Mouse (Mus musculus): ENCODE data around the gene Sdc4.

Gene Sdc4

GRCm38 (mm10) chr2:164443460-164444000 lies at the start of gene Sdc4:
Gene Sdc4 (minus strand): TSS chr2:164443887.
- no peak for DNase-seq (ENCODE audit: low spot score)

GRCm38 (mm10) chr2:164487812-164488211 lies 44.1 kb upstream of the Sdc4 start:
- DNase-seq (ENCODE audit: low spot score), result no peak

GRCm38 (mm10) chr2:164487115-164487527 lies 43.4 kb upstream of the Sdc4 start:
- no peak for DNase-seq (ENCODE audit: low spot score)

- peak; percentile 48 for DNase-seq (ENCODE audit: low spot score)
Observed at GRCm38 (mm10) chr2:164486258-164487114, 42.8 kb upstream of the Sdc4 start.

GRCm38 (mm10) chr2:164485681-164486257 lies 42.1 kb upstream of the Sdc4 start, which contains the start of gene Dbndd2:
Gene Dbndd2 (plus strand): TSS chr2:164486106.
- peak; percentile 47 for DNase-seq (ENCODE audit: low spot score)

- DNase-seq (ENCODE audit: low spot score), result no peak
Observed at GRCm38 (mm10) chr2:164473624-164474023, 29.9 kb upstream of the Sdc4 start, which contains the start of gene Trp53tg5. Gene Trp53tg5 (minus strand): TSS chr2:164473724.

GRCm38 (mm10) chr2:164470254-164470653 lies 26.6 kb upstream of the Sdc4 start:
- DNase-seq (ENCODE audit: low spot score), result peak; percentile 79

GRCm38 (mm10) chr2:164466787-164467186 lies 23.1 kb upstream of the Sdc4 start:
- no peak for DNase-seq (ENCODE audit: low spot score)

- DNase-seq (ENCODE audit: low spot score), result no peak
Observed at GRCm38 (mm10) chr2:164465161-164465560, 21.5 kb upstream of the Sdc4 start.

- peak; percentile 98 for DNase-seq (ENCODE audit: low spot score)
Observed at GRCm38 (mm10) chr2:164460745-164461551, 17.3 kb upstream of the Sdc4 start, which contains the start of gene Gm20458. Gene Gm20458 (plus strand): TSS chr2:164460967.

- no peak for DNase-seq (ENCODE audit: low spot score)
Observed at GRCm38 (mm10) chr2:164458535-164458934, 14.8 kb upstream of the Sdc4 start.

GRCm38 (mm10) chr2:164457942-164458341 lies 14.3 kb upstream of the Sdc4 start:
- no peak for DNase-seq (ENCODE audit: low spot score)

- DNase-seq (ENCODE audit: low spot score), result peak; percentile 59
Observed at GRCm38 (mm10) chr2:164456864-164457300, 13.2 kb upstream of the Sdc4 start, which contains the start of gene Sys1. Gene Sys1 (plus strand): TSS chr2:164456964.

- peak; percentile 10 for DNase-seq (ENCODE audit: low spot score)
Observed at GRCm38 (mm10) chr2:164456413-164456812, 12.7 kb upstream of the Sdc4 start.

- no peak for DNase-seq (ENCODE audit: low spot score)
Observed at GRCm38 (mm10) chr2:164455421-164456190, 11.9 kb upstream of the Sdc4 start.

- no peak for DNase-seq (ENCODE audit: low spot score)
Observed at GRCm38 (mm10) chr2:164454846-164455245, 11.2 kb upstream of the Sdc4 start.

- DNase-seq (ENCODE audit: low spot score), result no peak
Observed at GRCm38 (mm10) chr2:164453887-164454500, 10.3 kb upstream of the Sdc4 start.

GRCm38 (mm10) chr2:164453047-164453757 lies 9.5 kb upstream of the Sdc4 start:
- no peak for DNase-seq (ENCODE audit: low spot score)

GRCm38 (mm10) chr2:164452000-164452676 lies 8.5 kb upstream of the Sdc4 start:
- peak; percentile 21 for DNase-seq (ENCODE audit: low spot score)

Data from embryo, embryonic 10.5 days (tissue).